Mouse (Mus musculus) heart, postnatal 0 days (tissue): Measurements from ENCODE around the gene Spsb2. TPM values are rescaled to one million over a fixed set of nuclear protein-coding genes. Genes with fewer than 3 reads are reported as not detected.
A peak's percentile ranks its signal among the peaks of the same experiment; 100 is the strongest.

Experiments
- ATAC-seq: fragments of 200-750 bp; cut with Nextera tagmentation; 2 replicates; pipeline ENCODE4 v1.8.0; 2017; ENCODE audit warnings: low read depth, moderate number of reproducible peaks, moderate library complexity; ENCODE audit not compliant: insufficient read depth
- DNase-seq: peaks from one replicate; pipeline ENCODE4 v3.0.0-alpha.2; 2016; ENCODE audit warnings: low spot score
- H3K27ac ChIP-seq: fragments of 300-500 bp; sonication (generic); 2 replicates; pipeline ENCODE4 v1.5.1; 2014; ENCODE audit warnings: low read depth, mild to moderate bottlenecking
- H3K27me3 ChIP-seq: fragments of 300-500 bp; sonication (generic); 2 replicates; pipeline ENCODE4 v1.6.1; 2014; ENCODE audit warnings: low read length, mixed read lengths; ENCODE audit not compliant: control insufficient read depth, insufficient read depth
- H3K36me3 ChIP-seq: fragments of 300-500 bp; sonication (generic); replicated peaks from 2 replicates; pipeline ENCODE4 v1.6.1; 2014; ENCODE audit warnings: low read length, mixed read lengths; ENCODE audit not compliant: control insufficient read depth, insufficient read depth
- H3K4me1 ChIP-seq: fragments of 300-500 bp; sonication (generic); 2 replicates; pipeline ENCODE4 v1.6.1; 2014; ENCODE audit warnings: antibody characterized with exemption; ENCODE audit not compliant: control insufficient read depth, insufficient read depth
- H3K4me2 ChIP-seq: fragments of 300-500 bp; sonication (generic); 2 replicates; pipeline ENCODE4 v1.6.1; 2014; ENCODE audit warnings: low read depth, mild to moderate bottlenecking, low read length, moderate library complexity
- H3K4me3 ChIP-seq: fragments of 300-500 bp; sonication (generic); 2 replicates; pipeline ENCODE4 v1.5.1; 2014; ENCODE audit warnings: low read depth, low read length
- H3K9ac ChIP-seq: fragments of 300-500 bp; sonication (generic); replicated peaks from 2 replicates; pipeline ENCODE4 v1.6.1; 2014; ENCODE audit warnings: low read depth, low read length, mixed read lengths
- H3K9me3 ChIP-seq: fragments of 300-500 bp; sonication (generic); replicated peaks from 2 replicates; pipeline ENCODE4 v1.6.1; 2016; ENCODE audit warnings: low read length; ENCODE audit not compliant: control insufficient read depth
- CTCF ChIP-seq: IDR thresholded peaks from 2 replicates; pipeline ENCODE4 v1.5.1; 2016; ENCODE audit warnings: antibody characterized with exemption, control low read depth, low read depth
- EP300 ChIP-seq: IDR thresholded peaks from 2 replicates; pipeline ENCODE4 v1.6.1; 2016; ENCODE audit warnings: antibody characterized with exemption, low read depth
- WGBS: fragments of 180-500 bp; shearing (Covaris S2); extraction: QIAGEN DNeasy Blood & Tissue Kit; methylation state at CpG from one replicate; pipeline ENCODE4 v1.1.7; 2014; 5-methylcytosine and 5-hydroxymethylcytosine counted together
- polyA plus RNA-seq: library from polyadenylated mRNA; unstranded; fragments of >200 nt; fragmentation: Nextera tagmentation; extraction: Ambion mirVana; gene quantifications from 2 replicates; pipeline ENCODE4 v1.2.1, GENCODE M21; 2015
- total RNA-seq: library from RNA; depleted of rRNA; stranded (reverse); fragments of >200 nt; gene quantifications from 2 replicates; pipeline ENCODE4 v1.2.3, GENCODE M21; 2014; ENCODE audit warnings: low replicate concordance

Spsb2 gene
- total and polyA plus RNA-seq, 2 experiments from 2014 or later: 5.9 to 7.0 TPM

- ATAC-seq (no peak), DNase-seq (no peak)
- no peak overlapping the region for H3K4me2 ChIP-seq
- H3K27ac ChIP-seq: no peak overlapping the region
- H3K9ac ChIP-seq: no peak overlapping the region
- H3K9me3 ChIP-seq: no peaks in the 10 kb centered on the region
- 0 out of 2 replicates have a peak, but pooled peaks cover 6% of the 10 kb centered on the region for H3K4me1 ChIP-seq
- H3K4me3 ChIP-seq: no peak overlapping the region
- TF ChIP-seq EP300: no peak
- no peak for TF ChIP-seq CTCF
- H3K36me3 ChIP-seq: peaks cover 79% of the 10 kb centered on the region
- no peaks in the 10 kb centered on the region for H3K27me3 ChIP-seq
- 82% methylated on average over 8 of the region's 8 CpGs for WGBS
Observed at GRCm38 (mm10) chr6:124817971-124818370, 9.5 kb downstream of the Spsb2 start.

- TF ChIP-seq EP300: no peak
- TF ChIP-seq CTCF: no peak
- WGBS: 87% methylated on average over 5 of the region's 5 CpGs
- Histone ChIP-seq H3K27ac (no peak overlapping the region), H3K36me3 (peaks cover 100% of the 10 kb centered on the region), H3K9ac (no peak overlapping the region), H3K9me3 (no peaks in the 10 kb centered on the region), H3K27me3 (no peaks in the 10 kb centered on the region), H3K4me1 (no peaks in the 10 kb centered on the region), H3K4me2 (no peak overlapping the region), H3K4me3 (no peak overlapping the region)
- ATAC-seq (no peak), DNase-seq (no peak)
Observed at GRCm38 (mm10) chr6:124820891-124821290, 12.4 kb downstream of the Spsb2 start.

GRCm38 (mm10) chr6:124822049-124822448 is 13.6 kb downstream of the Spsb2 start:
- no peaks in the 10 kb centered on the region for H3K4me1 ChIP-seq
- peak overlapping the region; percentile 48 for H3K27ac ChIP-seq
- no peaks in the 10 kb centered on the region for H3K27me3 ChIP-seq
- no peak overlapping the region for H3K4me3 ChIP-seq
- no peak overlapping the region for H3K4me2 ChIP-seq
- DNase-seq: peak; percentile 19
- H3K9ac ChIP-seq: no peak overlapping the region
- TF ChIP-seq CTCF: no peak
- no peak for TF ChIP-seq EP300
- WGBS: 61% methylated on average over 4 of the region's 4 CpGs
- H3K9me3 ChIP-seq: no peaks in the 10 kb centered on the region
- ATAC-seq: peak; percentile 62
- peaks cover 93% of the 10 kb centered on the region for H3K36me3 ChIP-seq

GRCm38 (mm10) chr6:124828101-124828592 is 19.7 kb downstream of the Spsb2 start:
- H3K27ac ChIP-seq: no peak overlapping the region
- H3K27me3 ChIP-seq: no peaks in the 10 kb centered on the region
- no peak for ATAC-seq
- peak overlapping the region; percentile 46 for H3K9ac ChIP-seq
- WGBS: 22% methylated on average over 10 of the region's 10 CpGs
- peaks cover 51% of the 10 kb centered on the region for H3K36me3 ChIP-seq
- peaks cover 18% of the 10 kb centered on the region for H3K4me1 ChIP-seq
- peak overlapping the region; percentile 72 for H3K4me3 ChIP-seq
- peak overlapping the region; percentile 87 for H3K4me2 ChIP-seq
- TF ChIP-seq CTCF (no peak; the same call in 1 of the 2 replicates), EP300 (no peak)
- peak; percentile 25 for DNase-seq
- no peaks in the 10 kb centered on the region for H3K9me3 ChIP-seq

- Histone ChIP-seq H3K27me3 (no peaks in the 10 kb centered on the region), H3K4me2 (peak within 1 kb of the TSS; percentile 92), H3K4me3 (peak within 1 kb of the TSS; percentile 72), H3K36me3 (peaks cover 45% of the 10 kb centered on the region), H3K27ac (peak within 1 kb of the TSS; percentile 96), H3K9me3 (no peaks in the 10 kb centered on the region), H3K9ac (peak within 1 kb of the TSS; percentile 73), H3K4me1 (peaks cover 18% of the 10 kb centered on the region)
- ATAC-seq (peak; percentile 92), DNase-seq (peak; percentile 100)
- TF ChIP-seq CTCF (peak; percentile 1; the same call in 1 of the 2 replicates), EP300 (0 out of 2 replicates have a peak, but pooled peaks have one; percentile 17)
- under 1% methylated on average over 55 of the region's 55 CpGs for WGBS
Observed at GRCm38 (mm10) chr6:124828868-124829798, 20.7 kb downstream of the Spsb2 start, which contains the start of the genes Usp5 and Cdca3. Usp5 (minus strand) TSS chr6:124829484. Cdca3 (plus strand) TSS chr6:124829547.
